Mouse (Mus musculus): Measurements from ENCODE around the gene Hdgfl3. TPM values are rescaled to one million over a fixed set of nuclear protein-coding genes. Genes with fewer than 3 reads are reported as not detected.

The Hdgfl3 gene
- total and polyA plus RNA-seq, 3 experiments = 0.16 TPM; not detected in 2

DNA sequence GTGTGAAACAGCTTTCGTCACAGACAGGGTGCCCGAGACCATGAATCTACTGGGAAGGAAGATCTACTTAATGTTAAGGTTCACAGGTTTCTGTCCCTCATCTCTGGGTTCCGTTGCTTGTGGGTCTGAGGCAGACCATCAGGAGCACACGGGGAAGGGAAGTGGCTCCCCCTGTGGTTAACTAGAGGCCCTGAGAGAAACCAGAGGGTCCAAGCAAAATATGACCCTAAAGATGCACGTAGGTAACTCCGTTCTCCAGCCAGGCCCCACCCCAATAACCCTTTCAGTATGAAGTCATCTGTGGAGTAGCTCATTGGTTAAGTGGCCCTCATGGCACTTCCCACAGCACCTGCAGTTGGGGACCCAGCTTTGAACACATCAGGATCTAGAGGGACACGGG is 84.6 kb downstream of the Hdgfl3 start:
- Histone ChIP-seq H3K4me1 (ENCODE audit: insufficient read depth, low read depth, low read length) (no peaks in the 10 kb centered on the region), H3K36me3 (replicated peaks) (no peaks in the 10 kb centered on the region), H3K4me3 (ENCODE audit: low read depth, low read length) (no peak overlapping the region), H3K27me3 (ENCODE audit: insufficient read depth, low read length) (peaks cover 8% of the 10 kb centered on the region; the same call in 1 of the 2 replicates), H3K9me3 (replicated peaks) (no peaks in the 10 kb centered on the region)
- ATAC-seq (ENCODE audit: extremely low read depth, insufficient number of reproducible peaks, low FRiP score, poor library complexity, severe bottlenecking) (no peak), DNase-seq (ENCODE audit: low spot score) (no peak)
- TF ChIP-seq GATA2 (IDR thresholded peaks at IDR 0.05; ENCODE audit: borderline replicate concordance, low read depth, low read length) (no peak), POLR2AphosphoS5 (IDR thresholded peaks at IDR 0.05; ENCODE audit: insufficient replicate concordance, low read depth, low read length) (no peak), CTCF (IDR thresholded peaks at IDR 0.05; ENCODE audit: low read depth, low read length) (no peak), TAL1 (conservative IDR thresholded peaks at IDR 0.05; ENCODE audit: low read depth, low read length) (no peak), GATA1 (IDR thresholded peaks at IDR 0.05; ENCODE audit: borderline replicate concordance, low read length) (no peak)

DNA sequence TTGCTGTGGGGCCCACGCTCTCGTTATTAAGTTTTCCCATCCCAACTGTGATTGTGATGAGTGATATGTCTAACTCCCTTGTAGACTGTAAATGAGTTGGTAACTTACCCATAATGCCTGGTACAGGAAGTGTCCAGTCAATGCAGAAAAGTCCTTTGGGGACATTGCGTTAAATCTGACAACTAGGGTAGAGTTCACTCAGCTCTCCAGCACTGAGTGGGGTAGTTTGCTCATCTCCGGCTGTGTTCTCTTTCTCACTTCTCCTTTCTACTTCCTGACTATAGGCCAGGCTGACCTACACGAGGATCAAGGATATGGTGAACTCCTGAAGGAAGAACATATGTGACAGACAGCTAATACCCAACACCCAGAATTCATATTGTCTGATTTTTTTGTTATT is 85.1 kb downstream of the Hdgfl3 start:
- TF ChIP-seq POLR2AphosphoS5 (IDR thresholded peaks at IDR 0.05; ENCODE audit: insufficient replicate concordance, low read depth, low read length) (no peak), GATA2 (IDR thresholded peaks at IDR 0.05; ENCODE audit: borderline replicate concordance, low read depth, low read length) (no peak), CTCF (IDR thresholded peaks at IDR 0.05; ENCODE audit: low read depth, low read length) (no peak), TAL1 (conservative IDR thresholded peaks at IDR 0.05; ENCODE audit: low read depth, low read length) (no peak), GATA1 (IDR thresholded peaks at IDR 0.05; ENCODE audit: borderline replicate concordance, low read length) (no peak)
- no peaks in the 10 kb centered on the region for H3K36me3 ChIP-seq (replicated peaks)
- no peak for DNase-seq (ENCODE audit: low spot score)
- no peak for ATAC-seq (ENCODE audit: extremely low read depth, insufficient number of reproducible peaks, low FRiP score, poor library complexity, severe bottlenecking)
- H3K27me3 ChIP-seq (ENCODE audit: insufficient read depth, low read length) = peaks cover 8% of the 10 kb centered on the region; the same call in 1 of the 2 replicates
- H3K4me1 ChIP-seq (ENCODE audit: insufficient read depth, low read depth, low read length) = no peaks in the 10 kb centered on the region
- no peaks in the 10 kb centered on the region for H3K9me3 ChIP-seq (replicated peaks)
- H3K4me3 ChIP-seq (ENCODE audit: low read depth, low read length) = no peak overlapping the region

- no peak for ATAC-seq (ENCODE audit: extremely low read depth, insufficient number of reproducible peaks, low FRiP score, poor library complexity, severe bottlenecking)
- Histone ChIP-seq H3K27me3 (ENCODE audit: insufficient read depth, low read length) (peaks cover 11% of the 10 kb centered on the region; the same call in 1 of the 2 replicates), H3K9me3 (replicated peaks) (no peaks in the 10 kb centered on the region), H3K4me1 (ENCODE audit: insufficient read depth, low read depth, low read length) (no peaks in the 10 kb centered on the region), H3K4me3 (ENCODE audit: low read depth, low read length) (no peak overlapping the region), H3K36me3 (replicated peaks) (no peaks in the 10 kb centered on the region)
- DNase-seq (ENCODE audit: low spot score) = no peak
- TF ChIP-seq TAL1 (conservative IDR thresholded peaks at IDR 0.05; ENCODE audit: low read depth, low read length) (no peak), GATA2 (IDR thresholded peaks at IDR 0.05; ENCODE audit: borderline replicate concordance, low read depth, low read length) (no peak), CTCF (IDR thresholded peaks at IDR 0.05; ENCODE audit: low read depth, low read length) (no peak), POLR2AphosphoS5 (IDR thresholded peaks at IDR 0.05; ENCODE audit: insufficient replicate concordance, low read depth, low read length) (no peak), GATA1 (IDR thresholded peaks at IDR 0.05; ENCODE audit: borderline replicate concordance, low read length) (no peak)
These were observed 86.5 kb downstream of the Hdgfl3 start for GRCm38 (mm10) chr7:81847777-81848176.

DNA sequence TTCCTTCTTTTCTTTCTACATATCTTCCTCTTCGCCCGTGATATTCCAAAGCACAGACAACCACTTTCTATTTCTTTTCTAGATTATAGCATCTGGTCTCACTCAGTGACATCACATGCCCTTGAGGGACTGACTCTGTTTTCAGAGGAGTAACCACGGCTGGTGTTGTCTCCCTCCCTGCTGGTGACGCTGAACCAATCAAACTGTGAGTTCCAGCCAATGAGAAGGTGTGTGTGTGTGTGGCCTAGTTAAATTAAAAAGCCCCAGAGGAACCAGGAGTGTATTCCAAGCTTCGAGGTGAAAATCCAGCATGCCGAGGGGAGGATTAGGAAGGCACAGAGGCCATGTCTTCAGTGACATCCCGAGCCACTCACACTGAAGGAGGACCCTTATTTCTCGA is 87.3 kb downstream of the Hdgfl3 start:
- ATAC-seq (ENCODE audit: extremely low read depth, insufficient number of reproducible peaks, low FRiP score, poor library complexity, severe bottlenecking) (no peak), DNase-seq (ENCODE audit: low spot score) (no peak)
- Histone ChIP-seq H3K4me1 (ENCODE audit: insufficient read depth, low read depth, low read length) (no peaks in the 10 kb centered on the region), H3K9me3 (replicated peaks) (no peaks in the 10 kb centered on the region), H3K36me3 (replicated peaks) (no peaks in the 10 kb centered on the region), H3K4me3 (ENCODE audit: low read depth, low read length) (no peak overlapping the region), H3K27me3 (ENCODE audit: insufficient read depth, low read length) (peaks cover 11% of the 10 kb centered on the region; the same call in 1 of the 2 replicates)
- no peak for TF ChIP-seq CTCF (IDR thresholded peaks at IDR 0.05; ENCODE audit: low read depth, low read length)
- no peak for TF ChIP-seq TAL1 (conservative IDR thresholded peaks at IDR 0.05; ENCODE audit: low read depth, low read length)

DNA sequence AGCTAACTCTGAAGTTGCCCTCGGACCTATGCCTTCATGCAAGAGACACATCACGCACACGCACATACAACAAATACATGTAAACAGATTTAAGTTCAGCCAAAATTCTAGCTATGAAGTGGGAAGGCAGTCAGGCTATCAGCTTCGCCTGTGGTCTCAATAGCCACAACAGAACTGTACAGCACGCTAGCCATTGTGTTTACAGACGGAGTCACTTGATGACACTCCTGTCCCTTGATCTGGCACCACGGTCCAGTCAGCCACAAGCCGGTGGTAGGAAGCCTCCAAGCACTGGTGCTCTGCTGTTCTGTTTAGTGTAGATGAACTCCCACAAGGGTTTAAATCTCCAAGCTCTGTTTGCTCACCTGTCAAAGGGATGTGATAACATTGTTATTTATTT is 88.3 kb downstream of the Hdgfl3 start:
- Histone ChIP-seq H3K4me1 (ENCODE audit: insufficient read depth, low read depth, low read length) (no peaks in the 10 kb centered on the region), H3K9me3 (replicated peaks) (no peaks in the 10 kb centered on the region), H3K4me3 (ENCODE audit: low read depth, low read length) (no peak overlapping the region), H3K27me3 (ENCODE audit: insufficient read depth, low read length) (peaks cover 18% of the 10 kb centered on the region), H3K36me3 (replicated peaks) (no peaks in the 10 kb centered on the region)
- TF ChIP-seq TAL1 (conservative IDR thresholded peaks at IDR 0.05; ENCODE audit: low read depth, low read length) (no peak), GATA1 (IDR thresholded peaks at IDR 0.05; ENCODE audit: borderline replicate concordance, low read length) (no peak), GATA2 (IDR thresholded peaks at IDR 0.05; ENCODE audit: borderline replicate concordance, low read depth, low read length) (no peak), POLR2AphosphoS5 (IDR thresholded peaks at IDR 0.05; ENCODE audit: insufficient replicate concordance, low read depth, low read length) (no peak), CTCF (IDR thresholded peaks at IDR 0.05; ENCODE audit: low read depth, low read length) (no peak)
- DNase-seq (ENCODE audit: low spot score) (no peak), ATAC-seq (ENCODE audit: extremely low read depth, insufficient number of reproducible peaks, low FRiP score, poor library complexity, severe bottlenecking) (no peak)

- DNase-seq (ENCODE audit: low spot score) (no peak), ATAC-seq (ENCODE audit: extremely low read depth, insufficient number of reproducible peaks, low FRiP score, poor library complexity, severe bottlenecking) (no peak)
- Histone ChIP-seq H3K36me3 (replicated peaks) (no peaks in the 10 kb centered on the region), H3K4me1 (ENCODE audit: insufficient read depth, low read depth, low read length) (no peaks in the 10 kb centered on the region), H3K4me3 (ENCODE audit: low read depth, low read length) (no peak overlapping the region), H3K9me3 (replicated peaks) (no peaks in the 10 kb centered on the region), H3K27me3 (ENCODE audit: insufficient read depth, low read length) (peaks cover 25% of the 10 kb centered on the region)
- TF ChIP-seq GATA2 (IDR thresholded peaks at IDR 0.05; ENCODE audit: borderline replicate concordance, low read depth, low read length) (no peak), CTCF (IDR thresholded peaks at IDR 0.05; ENCODE audit: low read depth, low read length) (no peak), POLR2AphosphoS5 (IDR thresholded peaks at IDR 0.05; ENCODE audit: insufficient replicate concordance, low read depth, low read length) (no peak), GATA1 (IDR thresholded peaks at IDR 0.05; ENCODE audit: borderline replicate concordance, low read length) (no peak), TAL1 (conservative IDR thresholded peaks at IDR 0.05; ENCODE audit: low read depth, low read length) (no peak)
These were observed 89.0 kb downstream of the Hdgfl3 start for GRCm38 (mm10) chr7:81845313-81845712.

Data from G1E (cell line).